Mouse (Mus musculus): Measurements from ENCODE around the gene Slc9a8. TPM values are rescaled to one million over a fixed set of nuclear protein-coding genes. Genes with fewer than 3 reads are reported as not detected.

The Slc9a8 gene
- total RNA-seq, 2 experiments from 2014 or later, result 23.4 to 27.7 TPM

- no peak for DNase-seq
Measured at GRCm38 (mm10) chr2:167483081-167483826, 61.7 kb downstream of the Slc9a8 start.

DNA sequence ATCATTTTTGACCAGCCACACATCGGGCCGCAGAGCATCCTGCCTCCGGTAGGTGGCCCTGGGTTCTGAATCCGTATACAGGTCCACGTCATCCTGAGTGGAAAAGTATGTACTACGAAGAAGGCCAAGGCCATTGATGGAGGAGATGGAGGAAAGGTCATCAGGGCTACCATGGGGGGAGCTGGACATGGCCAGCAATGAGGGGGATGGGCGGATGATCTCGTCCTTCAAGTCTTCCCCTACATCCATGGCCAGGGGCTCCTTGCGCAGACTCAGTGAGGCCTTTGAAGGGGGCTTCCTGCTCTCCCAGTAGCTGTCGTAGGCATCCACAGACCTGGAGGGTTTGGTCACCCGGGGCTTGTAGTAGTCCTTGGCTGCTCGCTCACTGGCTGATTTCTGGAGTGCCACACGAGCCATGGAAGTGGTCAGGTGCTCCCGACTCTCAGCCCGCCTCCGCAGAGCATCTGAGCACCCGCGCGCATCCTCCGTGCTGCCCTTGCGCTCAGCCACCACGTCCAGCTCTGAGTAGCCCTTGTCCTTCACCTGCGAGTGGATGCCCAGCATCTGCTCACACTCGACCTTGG, 62.4 kb downstream of the Slc9a8 start:
- DNase-seq, result no peak

GRCm38 (mm10) chr2:167484932-167485331, 63.4 kb downstream of the Slc9a8 start:
- no peak for DNase-seq

GRCm38 (mm10) chr2:167485501-167486377, 64.2 kb downstream of the Slc9a8 start:
- peak; percentile 68 for DNase-seq

DNA sequence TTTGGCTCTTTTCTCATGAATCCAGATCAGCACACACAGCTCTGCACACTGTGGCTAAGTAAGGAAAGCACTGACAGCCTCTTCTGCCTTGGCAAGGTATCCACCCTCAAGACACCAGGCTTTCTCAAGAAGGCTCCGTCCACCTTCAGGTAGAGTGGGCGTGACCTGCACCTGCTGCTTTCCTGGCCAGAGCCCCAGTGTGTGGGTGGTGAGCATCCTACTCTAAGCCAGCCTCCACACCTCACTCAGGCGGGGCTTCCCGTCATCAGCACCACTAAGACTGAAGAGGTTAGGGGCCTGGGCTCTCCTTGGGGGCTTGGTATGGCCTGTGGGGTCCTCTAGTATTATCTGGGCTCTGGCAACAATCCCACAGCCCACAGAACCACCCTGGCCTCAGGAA, 65.1 kb downstream of the Slc9a8 start:
- no peak for DNase-seq

- no peak for DNase-seq
Measured at GRCm38 (mm10) chr2:167487551-167487950, 66.0 kb downstream of the Slc9a8 start.

DNA sequence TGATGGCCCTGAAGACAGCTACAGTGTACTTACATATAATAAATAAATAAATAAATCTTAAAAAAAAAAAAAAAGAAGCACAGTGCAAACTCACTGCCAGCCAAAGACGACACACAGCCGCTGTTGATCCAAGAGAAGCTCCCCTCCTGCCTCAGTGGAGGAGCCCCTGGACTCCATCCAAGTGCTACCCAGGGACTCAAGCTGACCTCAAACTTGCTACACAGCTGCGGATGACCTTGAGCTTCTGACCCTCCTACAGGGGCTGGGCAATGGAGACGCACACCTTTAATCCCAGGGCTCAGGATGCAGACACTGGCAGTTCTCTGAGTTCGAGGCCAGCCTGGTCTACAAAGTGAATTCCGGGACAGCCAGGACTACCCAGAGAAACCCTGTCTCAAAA, 66.5 kb downstream of the Slc9a8 start:
- no peak for DNase-seq

GRCm38 (mm10) chr2:167490813-167491525, 69.5 kb downstream of the Slc9a8 start:
- peak; percentile 37 for DNase-seq

DNA sequence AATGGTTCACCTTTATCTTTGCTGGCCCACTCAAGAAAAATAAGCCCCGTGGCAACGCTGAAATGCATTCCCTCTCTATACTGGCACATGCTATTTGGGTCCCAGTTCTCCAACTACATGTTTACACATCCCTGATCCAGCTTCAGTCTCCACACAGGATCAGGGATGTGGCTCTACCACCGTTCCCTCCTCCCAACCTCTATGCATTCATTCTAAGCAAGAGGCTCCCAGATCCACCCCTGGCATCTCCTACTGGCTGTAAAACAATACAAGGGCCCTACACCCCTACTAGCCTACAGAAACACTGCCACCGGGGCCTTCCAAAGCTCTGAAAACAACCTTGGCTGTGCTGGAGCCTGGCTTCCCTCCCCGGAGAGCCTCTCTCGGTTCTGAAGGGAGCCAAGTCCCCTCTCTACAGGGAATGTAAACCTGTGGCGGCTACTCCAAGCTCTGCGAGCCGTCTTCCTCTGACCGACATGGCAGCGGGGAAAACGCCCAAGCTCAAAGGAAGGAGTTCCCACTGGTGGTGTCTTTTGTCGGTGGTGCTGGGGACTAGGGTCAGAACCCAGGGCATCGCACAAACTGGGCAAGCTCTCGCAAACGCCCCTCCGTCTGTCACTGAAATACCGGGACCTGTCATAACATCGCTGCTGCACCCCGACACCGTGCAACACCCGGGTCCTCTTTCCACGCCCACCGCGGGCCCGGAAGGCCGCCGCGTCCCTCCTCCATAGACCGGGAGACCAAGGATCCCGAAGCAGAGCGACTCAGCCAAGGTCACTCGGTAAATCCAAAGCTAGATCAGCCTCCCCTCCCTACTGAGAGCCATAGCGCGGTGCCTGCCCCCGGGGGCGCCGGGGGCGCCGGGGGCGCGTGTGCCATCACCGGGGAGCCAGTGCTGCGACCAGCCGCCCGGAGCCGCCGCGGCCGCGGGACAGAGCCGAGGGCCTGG, 70.5 kb downstream of the Slc9a8 start, which contains the start of gene Rnf114:
Gene Rnf114, plus strand, starts transcription at position 889 of the 952 bp plus-strand sequence.
- peak; percentile 32 for DNase-seq

- peak; percentile 91 for DNase-seq
Measured at GRCm38 (mm10) chr2:167492713-167493636, 71.5 kb downstream of the Slc9a8 start, which contains the start of gene Spata2. Gene Spata2 (minus strand): TSS chr2:167492887.

- no peak for DNase-seq
Measured at GRCm38 (mm10) chr2:167496437-167496836, 74.9 kb downstream of the Slc9a8 start.

DNA sequence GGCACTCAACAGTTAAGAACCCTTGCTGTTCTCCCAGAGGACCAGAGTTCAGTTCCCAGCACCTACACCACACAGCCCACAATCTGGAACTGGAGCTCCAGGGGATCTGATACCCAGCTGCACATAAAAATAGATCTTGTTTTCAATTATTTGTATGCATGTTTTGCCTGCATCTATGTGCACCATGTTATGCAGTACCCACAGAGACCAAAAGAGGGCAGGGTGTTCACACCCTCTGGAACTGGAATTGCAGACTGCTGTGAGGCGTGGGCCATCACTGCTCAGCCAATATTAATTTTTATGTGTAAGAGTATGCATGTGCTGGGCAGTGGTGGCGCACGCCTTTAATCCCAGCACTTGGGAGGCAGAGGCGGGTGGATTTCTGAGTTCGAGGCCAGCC, 75.8 kb downstream of the Slc9a8 start:
- DNase-seq, result no peak

DNA sequence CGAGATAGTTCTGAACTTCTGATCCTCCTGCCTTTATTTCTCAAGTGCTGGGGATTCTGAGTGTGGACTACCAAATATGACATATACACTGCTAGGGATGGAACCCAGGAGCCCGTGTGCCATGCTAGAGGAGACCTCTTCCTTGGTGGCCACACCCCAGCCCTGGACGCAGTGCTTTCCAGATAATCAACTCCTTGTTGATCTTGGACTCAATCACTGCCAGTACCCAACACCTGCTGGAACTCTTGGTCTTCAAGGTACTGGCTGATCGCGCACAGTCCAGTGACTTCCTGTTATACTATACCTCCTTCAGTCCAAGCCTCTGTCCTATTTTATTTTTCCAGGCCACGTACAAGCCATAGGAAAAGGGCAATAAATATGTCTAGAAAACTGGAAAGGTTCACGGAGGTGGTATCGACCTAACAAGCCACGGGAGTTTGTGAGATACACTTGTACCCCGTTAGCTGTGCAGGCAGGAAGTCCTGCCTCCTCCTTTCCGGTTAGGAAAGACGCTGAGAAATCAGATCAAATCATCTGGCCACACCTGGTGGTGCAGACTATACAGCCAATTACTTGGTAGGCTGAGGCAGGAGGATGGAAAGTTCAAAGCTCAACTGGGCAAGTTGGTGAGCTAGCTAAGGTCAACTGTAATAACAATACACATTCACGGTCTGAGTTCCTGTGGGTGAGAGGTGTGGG, 81.2 kb downstream of the Slc9a8 start:
- no peak for DNase-seq

DNA sequence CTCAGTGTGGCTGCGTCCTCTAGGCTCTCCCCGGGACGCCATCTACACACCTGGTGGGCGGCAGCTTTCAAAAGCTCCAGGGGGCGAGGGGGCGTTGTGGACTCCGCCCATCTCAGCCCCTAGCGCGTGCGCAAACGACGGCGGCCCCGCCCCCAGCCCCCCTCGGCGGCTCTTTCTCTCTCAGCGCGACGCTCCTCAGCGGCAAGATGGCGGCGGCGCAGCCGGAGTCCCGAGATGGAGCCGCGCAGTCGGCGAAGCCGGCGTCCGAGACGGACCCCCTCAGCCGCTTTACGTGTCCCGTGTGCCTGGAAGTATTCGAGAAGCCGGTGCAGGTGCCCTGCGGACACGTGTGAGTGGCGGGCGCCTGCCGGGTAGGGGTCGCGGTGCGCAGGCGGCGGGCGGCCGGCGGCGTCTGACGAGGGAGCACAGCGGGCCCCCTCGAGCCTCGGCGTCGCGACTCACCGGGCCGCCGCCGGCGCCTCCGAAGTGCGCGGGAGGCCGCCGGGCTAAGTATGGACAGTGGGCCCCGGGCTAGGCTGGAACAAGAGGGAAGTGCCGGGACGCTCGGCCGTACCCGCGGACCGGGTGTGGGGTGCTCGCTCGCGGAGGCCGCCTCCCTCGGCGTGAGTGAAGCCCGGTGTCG, 81.9 kb downstream of the Slc9a8 start:
- peak; percentile 85 for DNase-seq

GRCm38 (mm10) chr2:167503896-167504349, 82.4 kb downstream of the Slc9a8 start:
- DNase-seq, result peak; percentile 52

DNA sequence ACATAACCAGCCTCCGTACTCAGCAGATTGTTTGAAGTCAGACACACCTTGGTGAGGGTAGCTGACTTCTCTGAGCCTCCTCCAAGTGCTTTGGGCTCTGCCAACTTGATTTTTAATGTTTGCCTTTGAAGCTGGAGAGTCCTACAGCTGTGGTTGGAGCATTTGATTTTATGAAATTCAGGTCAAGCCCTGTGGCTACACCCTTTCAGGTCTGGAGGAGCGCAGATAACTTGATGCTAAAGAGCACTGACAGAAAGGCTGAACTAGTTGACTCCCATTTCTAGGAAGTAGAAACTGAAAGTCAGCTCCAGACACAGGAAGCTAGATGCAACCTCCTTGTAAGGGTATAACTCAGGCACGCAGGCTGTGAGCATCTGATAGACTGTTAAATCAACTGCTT, 83.6 kb downstream of the Slc9a8 start:
- no peak for DNase-seq

DNA sequence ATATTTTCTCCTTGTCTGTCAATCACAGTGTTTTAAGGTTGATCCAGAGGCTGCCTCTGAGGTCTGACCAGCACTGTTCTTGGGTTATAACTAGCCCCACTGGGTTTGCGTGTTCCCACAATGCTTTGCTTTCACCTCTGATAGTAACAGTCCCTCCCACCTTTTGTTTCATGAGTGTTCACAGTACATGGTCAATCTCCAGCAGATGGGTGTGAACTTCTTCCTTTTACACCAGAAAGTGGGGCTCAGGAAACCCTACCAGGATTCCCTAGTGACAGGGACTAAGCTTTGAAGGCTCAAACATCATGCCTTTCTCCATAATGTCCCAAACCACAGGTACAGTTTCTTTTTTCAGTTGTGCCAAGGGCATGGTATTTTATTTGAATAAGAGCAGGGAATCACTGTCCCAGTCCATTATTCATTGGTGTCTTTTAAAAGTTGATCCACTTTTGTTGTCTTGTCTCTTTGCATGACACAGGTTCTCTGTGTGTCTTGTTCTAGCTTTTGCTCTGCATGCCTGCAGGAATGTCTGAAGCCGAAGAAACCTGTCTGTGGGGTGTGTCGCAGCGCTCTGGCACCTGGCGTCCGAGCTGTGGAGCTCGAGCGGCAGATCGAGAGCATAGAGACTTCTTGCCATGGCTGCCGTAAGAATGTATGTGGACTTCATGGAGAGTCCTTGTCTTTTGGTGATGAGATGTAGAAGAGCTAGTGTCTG, 85.2 kb downstream of the Slc9a8 start:
- DNase-seq, result no peak
